Mouse (Mus musculus): ENCODE results near the gene Ppa2. TPM values are rescaled to one million over a fixed set of nuclear protein-coding genes. Genes with fewer than 3 reads are reported as not detected.
A peak's percentile ranks its signal among the peaks of the same experiment; 100 is the strongest.

The Ppa2 gene
- total and polyA plus RNA-seq, 3 experiments, result 33.6 to 36.3 TPM; not detected in 1

DNA sequence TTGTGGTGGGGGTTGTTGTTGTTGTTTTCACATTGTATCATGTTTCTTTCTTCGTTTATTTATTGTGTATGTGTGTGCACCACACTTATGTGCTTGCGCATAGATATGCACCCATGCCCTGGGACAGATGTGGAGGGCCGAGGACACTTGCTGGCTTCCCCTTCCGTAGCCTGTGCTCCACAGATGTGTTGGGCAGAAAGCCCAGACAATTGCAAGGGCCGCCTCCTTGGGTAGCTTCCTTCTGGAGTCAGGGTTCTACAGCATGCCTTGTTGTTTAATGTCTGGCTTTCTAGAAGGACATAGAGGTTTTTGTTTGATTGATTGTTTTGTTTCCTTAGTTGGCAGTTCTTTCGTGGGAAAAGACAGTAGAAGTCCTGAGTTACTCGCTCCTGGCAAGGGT is 37.6 kb downstream of the Ppa2 start:
- TF ChIP-seq JUND (IDR thresholded peaks at IDR 0.05; ENCODE audit: low read depth, low read length), result no peak
- TF ChIP-seq MAFK (IDR thresholded peaks at IDR 0.05; ENCODE audit: borderline replicate concordance, low read depth, low read length), result no peak
- TF ChIP-seq CHD2 (IDR thresholded peaks at IDR 0.05; ENCODE audit: low read length), result no peak
- no peak for TF ChIP-seq CHD1 (IDR thresholded peaks at IDR 0.05; ENCODE audit: low read depth, low read length)
- TF ChIP-seq SMC3 (IDR thresholded peaks at IDR 0.05; ENCODE audit: low read depth, low read length), result no peak
- TF ChIP-seq ZMIZ1 (IDR thresholded peaks at IDR 0.05; ENCODE audit: low read depth, low read length), result no peak
- no peak for TF ChIP-seq TAL1 (IDR thresholded peaks at IDR 0.05; ENCODE audit: low read length)
- TF ChIP-seq MAZ (IDR thresholded peaks at IDR 0.05; ENCODE audit: low read depth, low read length), result no peak
- no peak for TF ChIP-seq TBP (IDR thresholded peaks at IDR 0.05; ENCODE audit: low read depth, low read length)
- TF ChIP-seq MEF2A (IDR thresholded peaks at IDR 0.05; ENCODE audit: extremely low read depth, insufficient replicate concordance, low read depth, low read length, poor library complexity, severe bottlenecking), result no peak
- TF ChIP-seq USF2 (IDR thresholded peaks at IDR 0.05; ENCODE audit: borderline replicate concordance in 1 of 2, insufficient read depth in 1 of 2, low read depth in 1 of 2, low read length in 2 of 2), result no peak
- no peak for TF ChIP-seq NRF1 (IDR thresholded peaks at IDR 0.05; ENCODE audit: insufficient read depth, low read depth, low read length, poor library complexity, severe bottlenecking)
- TF ChIP-seq ZKSCAN1 (IDR thresholded peaks at IDR 0.05; ENCODE audit: low read depth, low read length), result no peak
- no peak for TF ChIP-seq TCF12 (IDR thresholded peaks at IDR 0.05; ENCODE audit: low read depth, low read length)
- no peak for TF ChIP-seq POLR2A (IDR thresholded peaks at IDR 0.05; ENCODE audit: control insufficient read depth in 1 of 2, insufficient read depth in 1 of 2, low read depth in 1 of 2, low read length in 2 of 2, poor library complexity in 1 of 2)
- TF ChIP-seq RAD21 (IDR thresholded peaks at IDR 0.05; ENCODE audit: low read depth, low read length), result no peak

DNA sequence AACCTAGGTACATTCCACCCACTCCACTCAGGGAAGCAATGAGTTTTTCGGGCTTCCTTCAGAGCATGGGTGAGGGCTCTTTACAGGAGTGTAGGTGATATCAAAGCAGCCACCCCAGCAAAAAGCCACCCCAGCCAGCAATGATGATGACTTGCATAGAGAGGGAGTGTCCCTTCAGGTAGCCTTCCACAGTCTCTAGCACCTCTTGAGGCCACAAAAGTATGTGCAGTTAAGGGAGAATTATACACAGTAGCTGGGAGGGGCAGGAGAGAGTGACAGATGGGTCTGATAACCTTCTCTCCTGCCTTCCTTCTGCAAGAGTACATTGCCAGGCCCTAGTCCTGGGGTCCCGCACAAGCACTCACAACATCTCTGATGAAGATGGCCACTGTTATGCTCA is 38.9 kb downstream of the Ppa2 start:
- DNase-seq (ENCODE audit: low read depth, low spot score), result peak; percentile 15
- Histone ChIP-seq H3K36me3 (ENCODE audit: control insufficient read depth in 1 of 2, insufficient read depth in 2 of 2, low read length in 2 of 2) (no peaks in the 10 kb centered on the region), H3K27ac (ENCODE audit: control insufficient read depth, low read depth, low read length) (no peak overlapping the region), H3K9me3 (replicated peaks; ENCODE audit: insufficient read depth, low read length) (no peaks in the 10 kb centered on the region), H3K9ac (ENCODE audit: control insufficient read depth, low read depth, low read length, poor library complexity, severe bottlenecking) (no peak overlapping the region), H3K4me1 (ENCODE audit: control insufficient read depth in 1 of 2, insufficient read depth in 2 of 2, low read length in 2 of 2) (no peaks in the 10 kb centered on the region), H3K27me3 (ENCODE audit: control insufficient read depth in 1 of 2, insufficient read depth in 2 of 2, low read length in 2 of 2) (no peaks in the 10 kb centered on the region), H3K79me2 (ENCODE audit: control insufficient read depth, insufficient read depth, low read length, poor library complexity) (no peaks in the 10 kb centered on the region), H3K4me3 (ENCODE audit: control insufficient read depth in 1 of 2, insufficient read depth in 1 of 2, low read depth in 2 of 2, low read length in 2 of 2) (no peak overlapping the region)
- peak in 1 of 3 experiments; percentile 7; a peak in 1 of 6 replicates for TF ChIP-seq CTCF (IDR thresholded peaks at IDR 0.05 in 2 of 3, conservative IDR thresholded peaks at IDR 0.05 in 1 of 3; ENCODE audit: control insufficient read depth in 1 of 3, insufficient read depth in 1 of 3, low read depth in 2 of 3, low read length in 3 of 3, poor library complexity in 1 of 3, severe bottlenecking in 1 of 3)
- TF ChIP-seq NELFE (IDR thresholded peaks at IDR 0.05; ENCODE audit: low read depth, low read length), result no peak

More for the DNA sequence above, 37.6 kb downstream of the Ppa2 start:
- no peak for DNase-seq (ENCODE audit: low read depth, low spot score)
- Histone ChIP-seq H3K79me2 (ENCODE audit: control insufficient read depth, insufficient read depth, low read length, poor library complexity) (no peaks in the 10 kb centered on the region), H3K27me3 (ENCODE audit: control insufficient read depth in 1 of 2, insufficient read depth in 2 of 2, low read length in 2 of 2) (no peaks in the 10 kb centered on the region), H3K27ac (ENCODE audit: control insufficient read depth, low read depth, low read length) (no peak overlapping the region), H3K4me3 (ENCODE audit: control insufficient read depth in 1 of 2, insufficient read depth in 1 of 2, low read depth in 2 of 2, low read length in 2 of 2) (no peak overlapping the region), H3K9me3 (replicated peaks; ENCODE audit: insufficient read depth, low read length) (no peaks in the 10 kb centered on the region), H3K9ac (ENCODE audit: control insufficient read depth, low read depth, low read length, poor library complexity, severe bottlenecking) (no peak overlapping the region), H3K4me1 (ENCODE audit: control insufficient read depth in 1 of 2, insufficient read depth in 2 of 2, low read length in 2 of 2) (no peaks in the 10 kb centered on the region), H3K36me3 (ENCODE audit: control insufficient read depth in 1 of 2, insufficient read depth in 2 of 2, low read length in 2 of 2) (no peaks in the 10 kb centered on the region)

All from MEL (cell line).